Mouse (Mus musculus) hindbrain, embryonic 16.5 days (tissue): ENCODE data around the gene Fam129a. TPM values are rescaled to one million over a fixed set of nuclear protein-coding genes. Genes with fewer than 3 reads are reported as not detected.

ENCODE experiments used
- ATAC-seq: fragments of 200-750 bp; cut with Nextera tagmentation; 2 replicates; pipeline ENCODE4 v1.8.0; 2017; ENCODE audit warnings: moderate TSS enrichment, moderate library complexity
- H3K27ac ChIP-seq: fragments of 300-500 bp; sonication (generic); 2 replicates; pipeline ENCODE4 v1.5.1; 2014; ENCODE audit warnings: low read depth, mild to moderate bottlenecking, control low read depth, low read length, moderate library complexity
- H3K27me3 ChIP-seq: fragments of 300-500 bp; sonication (generic); replicated peaks from 2 replicates; pipeline ENCODE4 v1.6.1; 2014; ENCODE audit warnings: low read length; ENCODE audit not compliant: control insufficient read depth, insufficient read depth
- H3K36me3 ChIP-seq: fragments of 300-500 bp; sonication (generic); 2 replicates; pipeline ENCODE4 v1.6.1; 2014; ENCODE audit warnings: mild to moderate bottlenecking, low read length, moderate library complexity, mixed read lengths; ENCODE audit not compliant: control insufficient read depth, insufficient read depth
- H3K4me1 ChIP-seq: fragments of 300-500 bp; sonication (generic); 2 replicates; pipeline ENCODE4 v1.6.1; 2014; ENCODE audit warnings: low read depth, low read length; ENCODE audit not compliant: control insufficient read depth, insufficient read depth
- H3K4me2 ChIP-seq: fragments of 300-500 bp; sonication (generic); 2 replicates; pipeline ENCODE4 v1.6.1; 2014; ENCODE audit warnings: mild to moderate bottlenecking, low read length, control low read depth, moderate library complexity
- H3K4me3 ChIP-seq: fragments of 300-500 bp; sonication (generic); 2 replicates; pipeline ENCODE4 v1.5.1; 2014; ENCODE audit warnings: mild to moderate bottlenecking, low read length, control low read depth, moderate library complexity
- H3K9ac ChIP-seq: fragments of 300-500 bp; sonication (generic); 2 replicates; pipeline ENCODE4 v1.6.1; 2014; ENCODE audit warnings: low read depth, mild to moderate bottlenecking, control low read depth, low read length, moderate library complexity
- H3K9me3 ChIP-seq: fragments of 300-500 bp; sonication (generic); 2 replicates; pipeline ENCODE4 v1.6.1; 2014; ENCODE audit warnings: mild to moderate bottlenecking, low read length, moderate library complexity; ENCODE audit not compliant: control insufficient read depth
- WGBS: fragments of 180-500 bp; shearing (Covaris S2); extraction: QIAGEN DNeasy Blood & Tissue Kit; methylation state at CpG from one replicate; pipeline ENCODE4 v1.1.7; 2014; 5-methylcytosine and 5-hydroxymethylcytosine counted together
- polyA plus RNA-seq: library from polyadenylated mRNA; unstranded; fragments of >200 nt; fragmentation: Nextera tagmentation; extraction: Ambion mirVana; gene quantifications from 2 replicates; pipeline ENCODE4 v1.2.1, GENCODE M21; 2015

Gene Fam129a
- polyA plus RNA-seq, 1 experiment from 2014 or later, result 0.88 TPM

- Histone ChIP-seq H3K4me1 (peaks cover 17% of the 10 kb centered on the region), H3K9me3 (no peaks in the 10 kb centered on the region), H3K4me3 (no peak overlapping the region), H3K4me2 (no peak overlapping the region), H3K27me3 (no peaks in the 10 kb centered on the region), H3K27ac (no peak overlapping the region), H3K9ac (no peak overlapping the region), H3K36me3 (no peaks in the 10 kb centered on the region)
- 85% methylated on average over 4 of the region's 4 CpGs for WGBS
- ATAC-seq, result no peak
These were observed 182.0 kb downstream of the Fam129a start for GRCm38 (mm10) chr1:151752946-151753345.

- Histone ChIP-seq H3K27ac (no peak overlapping the region), H3K9ac (no peak overlapping the region), H3K4me2 (no peak overlapping the region), H3K4me1 (peaks cover 17% of the 10 kb centered on the region), H3K27me3 (no peaks in the 10 kb centered on the region), H3K9me3 (no peaks in the 10 kb centered on the region), H3K4me3 (no peak overlapping the region), H3K36me3 (no peaks in the 10 kb centered on the region)
- ATAC-seq, result no peak
- 88% methylated on average over 8 of the region's 8 CpGs for WGBS
These were observed 182.5 kb downstream of the Fam129a start for GRCm38 (mm10) chr1:151753374-151753929.

- peak overlapping the region; percentile 53; the same call in 1 of the 2 replicates for H3K9ac ChIP-seq
- 83% methylated on average over 10 of the region's 10 CpGs for WGBS
- H3K4me2 ChIP-seq, result peak overlapping the region; percentile 55
- no peaks in the 10 kb centered on the region for H3K27me3 ChIP-seq
- H3K36me3 ChIP-seq, result no peaks in the 10 kb centered on the region
- no peak overlapping the region for H3K27ac ChIP-seq
- H3K9me3 ChIP-seq, result no peaks in the 10 kb centered on the region
- H3K4me1 ChIP-seq, result peaks cover 17% of the 10 kb centered on the region
- H3K4me3 ChIP-seq, result peak overlapping the region; percentile 86
- ATAC-seq, result no peak
These were observed 183.1 kb downstream of the Fam129a start for GRCm38 (mm10) chr1:151754028-151754489.

- H3K36me3 ChIP-seq, result no peaks in the 10 kb centered on the region
- no peaks in the 10 kb centered on the region for H3K27me3 ChIP-seq
- peak within 1 kb of the TSS; percentile 93 for H3K4me2 ChIP-seq
- H3K4me1 ChIP-seq, result peaks cover 17% of the 10 kb centered on the region
- peak within 1 kb of the TSS; percentile 77 for H3K9ac ChIP-seq
- H3K9me3 ChIP-seq, result no peaks in the 10 kb centered on the region
- peak within 1 kb of the TSS; percentile 87 for H3K27ac ChIP-seq
- ATAC-seq, result peak; percentile 99
- H3K4me3 ChIP-seq, result peak within 1 kb of the TSS; percentile 86
- WGBS, result under 1% methylated on average over 56 of the region's 64 CpGs
These were observed 184.1 kb downstream of the Fam129a start, which contains the start of gene Edem3 for GRCm38 (mm10) chr1:151754881-151755659. TSS of gene Edem3 (plus strand) at chr1:151755371.

GRCm38 (mm10) chr1:151755660-151756424, 184.9 kb downstream of the Fam129a start:
- ATAC-seq, result no peak
- H3K4me3 ChIP-seq, result peak overlapping the region; percentile 86

GRCm38 (mm10) chr1:151756425-151756728, 185.4 kb downstream of the Fam129a start:
- no peak for ATAC-seq
- H3K36me3 ChIP-seq, result no peaks in the 10 kb centered on the region; the same call in 1 of the 2 replicates

More at GRCm38 (mm10) chr1:151755660-151756424, 184.9 kb downstream of the Fam129a start:
- H3K27me3 ChIP-seq, result no peaks in the 10 kb centered on the region
- H3K27ac ChIP-seq, result peak overlapping the region; percentile 87
- peak overlapping the region; percentile 77 for H3K9ac ChIP-seq
- peak overlapping the region; percentile 93 for H3K4me2 ChIP-seq
- no peaks in the 10 kb centered on the region for H3K36me3 ChIP-seq
- H3K4me1 ChIP-seq, result peaks cover 17% of the 10 kb centered on the region
- H3K9me3 ChIP-seq, result no peaks in the 10 kb centered on the region
- WGBS, result 6% methylated on average over 36 of the region's 36 CpGs

GRCm38 (mm10) chr1:151758301-151758700, 187.3 kb downstream of the Fam129a start:
- Histone ChIP-seq H3K36me3 (peaks cover 5% of the 10 kb centered on the region), H3K4me3 (no peak overlapping the region), H3K27me3 (no peaks in the 10 kb centered on the region), H3K9me3 (no peaks in the 10 kb centered on the region), H3K9ac (no peak overlapping the region), H3K4me1 (peaks cover 17% of the 10 kb centered on the region), H3K4me2 (no peak overlapping the region), H3K27ac (no peak overlapping the region)
- ATAC-seq, result no peak
- WGBS, result 91% methylated on average over 6 of the region's 6 CpGs

More at GRCm38 (mm10) chr1:151756425-151756728, 185.4 kb downstream of the Fam129a start:
- Histone ChIP-seq H3K9me3 (no peaks in the 10 kb centered on the region), H3K27ac (no peak overlapping the region), H3K9ac (peak overlapping the region; percentile 77), H3K4me3 (peak overlapping the region; percentile 86), H3K27me3 (no peaks in the 10 kb centered on the region), H3K4me2 (peak overlapping the region; percentile 93), H3K4me1 (peaks cover 17% of the 10 kb centered on the region)
- 35% methylated on average over 1 of the region's 1 CpGs for WGBS

- Histone ChIP-seq H3K9me3 (no peaks in the 10 kb centered on the region), H3K9ac (no peak overlapping the region), H3K36me3 (peaks cover 5% of the 10 kb centered on the region), H3K27ac (no peak overlapping the region), H3K4me3 (no peak overlapping the region), H3K4me1 (peaks cover 17% of the 10 kb centered on the region), H3K4me2 (no peak overlapping the region), H3K27me3 (no peaks in the 10 kb centered on the region)
- 82% methylated on average over 2 of the region's 2 CpGs for WGBS
- no peak for ATAC-seq
These were observed 188.0 kb downstream of the Fam129a start for GRCm38 (mm10) chr1:151758991-151759390.

- Histone ChIP-seq H3K9ac (no peak overlapping the region), H3K4me3 (no peak overlapping the region), H3K9me3 (no peaks in the 10 kb centered on the region), H3K4me1 (no peaks in the 10 kb centered on the region), H3K27ac (no peak overlapping the region), H3K36me3 (peaks cover 5% of the 10 kb centered on the region), H3K4me2 (no peak overlapping the region), H3K27me3 (no peaks in the 10 kb centered on the region)
- WGBS, result 67% methylated on average over 3 of the region's 3 CpGs
- ATAC-seq, result no peak
These were observed 193.2 kb downstream of the Fam129a start for GRCm38 (mm10) chr1:151764236-151764635.
